Mouse (Mus musculus) erythroblast, adult 5-6 weeks (primary cell): ENCODE data around the gene Ttyh1. TPM values are rescaled to one million over a fixed set of nuclear protein-coding genes. Genes with fewer than 3 reads are reported as not detected.

Source experiments
- ATAC-seq: replicated peaks from 2 replicates; pipeline ENCODE4 v1.8.0; 2016; ENCODE audit warnings: moderate number of reproducible peaks, mild to moderate bottlenecking, moderate TSS enrichment, inconsistent platforms; ENCODE audit not compliant: poor library complexity, low FRiP score, severe bottlenecking
- total RNA-seq, 2 experiments: library from RNA; stranded (forward) in 1 of 2; stranded (reverse) in 1 of 2; fragments of 150-400 nt in 1 of 2; fragments of 200-764, 138-1000 nt in 1 of 2; gene quantifications; 2 replicates each; pipeline versions ENCODE4 v1.2.3 to v1.2.4; 2015 to 2017; ENCODE audit warnings: low replicate concordance in 2 of 2

Gene Ttyh1
- total RNA-seq (2015; ENCODE audit: low replicate concordance) (not detected in 2 replicates), total RNA-seq (2017; ENCODE audit: low replicate concordance) (0.28 and 3.0 TPM in 2 replicates)

GRCm38 (mm10) chr7:4119344-4119902 is at the start of gene Ttyh1:
Ttyh1 (plus strand) TSS chr7:4119408.
- no peak for ATAC-seq

DNA sequence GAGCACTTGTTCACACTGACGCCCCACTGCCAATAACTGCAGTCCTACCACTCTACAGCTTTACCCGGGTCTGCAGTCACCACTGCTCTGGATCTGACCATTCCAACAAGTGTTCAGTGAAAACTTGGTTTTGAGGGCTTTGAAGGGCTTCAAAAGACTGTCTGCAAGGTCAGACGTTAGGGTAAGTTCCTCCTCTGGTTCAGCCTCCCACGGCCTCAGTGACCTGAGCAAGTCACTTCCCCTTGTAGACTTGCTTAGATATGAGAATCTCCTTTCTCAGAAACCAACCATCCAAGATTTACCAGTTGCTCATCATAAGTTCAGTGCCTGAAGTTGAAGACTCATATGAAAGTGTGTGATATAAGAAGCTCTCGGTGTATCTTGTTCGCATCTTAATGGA is 48.1 kb upstream of the Ttyh1 start:
- ATAC-seq: no peak

DNA sequence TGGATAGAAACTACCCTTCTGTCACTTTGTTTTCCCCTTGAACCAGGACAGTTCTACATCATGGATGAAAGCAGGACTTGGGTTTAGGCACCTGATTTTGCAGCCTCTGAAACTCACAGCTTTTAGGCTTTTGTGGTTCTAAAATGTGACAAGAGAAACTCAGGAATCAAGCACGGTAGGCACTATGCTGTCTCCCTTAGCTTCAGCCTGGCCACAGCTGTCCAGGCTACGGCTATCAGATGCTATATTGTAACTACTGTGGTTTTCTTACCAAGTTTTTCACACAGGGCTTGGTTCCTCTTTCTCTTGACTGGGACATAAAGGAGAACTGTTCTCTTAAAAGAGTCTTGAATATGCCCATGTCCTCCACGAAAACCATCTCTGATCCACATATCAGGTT is 46.1 kb upstream of the Ttyh1 start:
- ATAC-seq: no peak

DNA sequence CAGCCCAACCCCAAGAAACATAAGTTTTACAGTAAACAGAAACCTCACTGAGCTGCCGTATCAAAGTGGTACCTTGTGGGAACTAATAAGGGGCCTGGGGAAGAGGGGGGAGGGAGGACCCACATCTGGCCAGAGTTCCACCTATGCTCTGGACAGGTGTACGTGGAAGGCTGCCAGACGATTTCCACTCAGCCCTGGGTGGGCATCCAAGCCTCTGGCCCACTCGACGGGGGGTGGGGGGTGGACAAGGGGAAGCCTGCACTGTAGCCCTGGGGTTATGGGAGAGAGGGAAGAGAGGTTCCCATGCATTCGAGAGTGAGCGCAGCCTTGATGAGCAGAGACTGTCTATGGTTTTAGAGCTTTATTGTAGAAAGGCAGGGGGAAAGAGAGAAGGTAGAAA is 39.7 kb upstream of the Ttyh1 start:
- no peak for ATAC-seq

DNA sequence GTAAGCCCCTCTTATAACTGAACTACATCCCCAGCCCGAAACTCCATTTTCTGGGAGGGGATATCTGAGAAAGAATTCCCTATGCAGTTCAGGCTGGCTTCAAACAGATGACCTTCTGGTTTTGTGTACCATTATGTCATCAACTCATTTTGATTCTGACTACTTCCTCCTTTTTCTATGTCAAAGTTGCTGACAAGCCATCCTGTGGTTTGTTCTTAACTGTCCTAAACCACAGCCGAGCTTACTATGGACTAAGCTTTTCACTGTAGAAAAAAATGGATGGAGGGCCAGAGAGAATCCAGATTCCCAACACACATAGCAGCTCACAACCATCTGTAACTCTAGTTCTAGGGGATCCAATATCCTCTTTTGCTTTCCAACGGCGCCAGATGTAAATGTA is 38.7 kb upstream of the Ttyh1 start:
- no peak for ATAC-seq

- no peak for ATAC-seq
Observed at GRCm38 (mm10) chr7:4081706-4082105, 37.5 kb upstream of the Ttyh1 start.

DNA sequence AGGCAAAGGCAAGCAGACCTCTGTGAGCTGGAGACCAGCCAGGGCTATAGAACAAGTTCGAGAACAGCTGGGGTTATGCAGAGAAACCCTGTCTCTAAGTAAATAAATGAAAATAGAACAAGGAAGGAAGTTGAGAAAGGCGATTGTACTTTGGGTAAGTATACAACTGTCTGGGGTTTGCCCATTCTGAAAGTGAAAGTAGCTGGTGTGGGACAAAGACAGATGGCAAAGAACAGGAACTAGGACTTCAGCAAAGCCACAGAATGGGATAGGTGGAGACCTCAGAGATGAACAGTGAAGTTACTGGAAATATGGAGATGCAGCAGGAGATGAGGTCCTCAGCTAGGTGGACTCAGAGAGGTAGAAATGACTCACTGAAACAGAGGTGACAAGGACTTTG is 36.4 kb upstream of the Ttyh1 start:
- no peak for ATAC-seq

DNA sequence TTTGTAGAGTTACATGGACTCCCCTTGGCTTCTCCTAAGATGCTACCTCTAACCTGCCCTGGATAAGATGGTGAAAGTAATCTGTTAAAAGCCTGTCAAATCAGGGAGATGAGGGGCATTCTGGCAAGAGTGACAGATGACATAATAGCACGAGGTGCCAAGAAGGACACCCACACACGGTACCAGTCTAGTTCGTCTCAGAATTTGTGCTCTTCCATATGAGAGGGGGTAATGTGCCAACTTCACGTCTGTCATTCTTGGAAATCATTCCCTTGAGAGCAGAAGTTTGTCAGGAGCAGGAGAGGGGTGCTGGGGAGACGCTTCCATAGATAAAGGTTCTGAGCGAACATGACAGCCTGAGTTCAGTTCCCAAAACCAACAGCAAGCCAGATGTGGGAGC is 35.0 kb upstream of the Ttyh1 start:
- ATAC-seq: no peak

DNA sequence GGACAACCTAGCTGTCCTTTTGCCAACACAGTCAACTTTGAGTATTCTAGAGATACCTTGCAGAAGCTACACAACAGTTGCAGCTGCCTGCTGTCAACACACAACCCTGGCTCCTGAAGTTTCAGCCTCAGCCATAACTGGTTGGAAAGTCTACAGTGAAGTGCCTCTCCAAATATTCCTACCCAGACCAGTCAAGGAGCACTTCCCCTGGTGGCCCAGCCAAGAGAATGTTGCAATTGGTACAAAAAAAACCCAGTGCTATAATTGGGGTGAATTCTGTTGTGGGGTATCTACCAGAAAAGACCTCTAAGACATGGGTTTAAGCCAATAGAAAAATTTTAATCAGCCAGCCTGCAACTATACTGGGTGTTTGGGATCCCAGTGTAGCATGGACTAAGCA is 33.6 kb upstream of the Ttyh1 start:
- ATAC-seq: no peak

GRCm38 (mm10) chr7:4087238-4087895 is 31.8 kb upstream of the Ttyh1 start:
- ATAC-seq: no peak

- no peak for ATAC-seq
Observed at GRCm38 (mm10) chr7:4087896-4088480, 31.2 kb upstream of the Ttyh1 start.

DNA sequence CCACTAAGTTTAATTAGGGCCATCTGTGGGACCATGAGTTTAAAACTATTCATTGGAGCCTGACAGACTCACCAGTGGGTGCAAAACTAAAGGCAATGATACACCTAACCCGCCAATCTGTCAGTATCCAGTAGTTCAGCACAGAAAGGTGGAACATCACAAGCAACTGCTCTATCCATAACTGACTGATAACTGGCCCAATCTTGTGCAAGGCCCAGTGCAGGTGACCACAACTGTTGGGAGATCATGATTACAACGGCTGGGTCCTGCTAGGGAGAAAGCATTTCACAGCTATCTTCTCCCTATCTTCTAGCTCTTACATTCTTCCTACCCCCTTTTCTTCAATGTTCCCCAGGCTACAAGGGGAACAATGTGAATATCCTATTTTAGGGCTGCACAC is 30.5 kb upstream of the Ttyh1 start:
- no peak for ATAC-seq

- no peak for ATAC-seq
Observed at GRCm38 (mm10) chr7:4091170-4091569, 28.0 kb upstream of the Ttyh1 start.

DNA sequence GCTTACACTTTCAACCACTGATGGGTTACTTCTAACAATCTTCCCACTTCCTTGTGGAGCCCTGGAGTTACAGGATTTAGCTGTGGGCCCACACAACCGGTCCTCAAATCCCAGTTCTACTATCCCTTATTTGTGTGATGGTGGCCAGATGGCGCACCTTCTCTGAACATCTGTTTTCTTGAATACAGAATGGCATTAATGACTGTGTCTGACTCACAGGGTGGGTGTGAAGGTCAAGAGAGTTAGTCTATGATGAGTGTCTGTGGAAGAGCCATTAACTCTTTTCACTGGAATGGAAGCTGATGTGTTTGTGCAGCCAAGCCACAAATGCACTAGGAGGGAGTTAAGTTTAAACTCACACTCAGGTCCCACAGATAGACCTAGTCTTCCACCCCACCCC is 20.9 kb upstream of the Ttyh1 start:
- no peak for ATAC-seq

- no peak for ATAC-seq
Observed at GRCm38 (mm10) chr7:4098832-4099231, 20.4 kb upstream of the Ttyh1 start.

DNA sequence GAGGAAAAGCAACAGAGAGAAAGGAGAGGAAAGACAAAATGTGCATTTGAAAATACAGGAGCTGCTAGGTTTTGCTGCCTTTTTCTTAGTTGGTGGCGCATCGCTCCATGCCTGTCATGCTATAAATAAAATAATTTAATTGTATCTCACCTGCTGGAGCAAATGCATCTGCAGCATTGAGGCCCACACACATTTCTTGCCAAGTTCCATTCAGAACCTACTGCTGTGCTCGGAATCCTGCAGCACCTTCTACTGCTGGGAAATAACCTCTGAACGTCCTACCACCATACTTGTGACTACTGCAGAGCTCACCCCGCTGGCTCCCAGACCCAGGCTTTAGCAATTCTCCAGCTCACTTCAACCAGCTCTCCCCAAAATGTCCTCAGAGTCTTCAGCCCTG is 18.1 kb upstream of the Ttyh1 start:
- no peak for ATAC-seq

DNA sequence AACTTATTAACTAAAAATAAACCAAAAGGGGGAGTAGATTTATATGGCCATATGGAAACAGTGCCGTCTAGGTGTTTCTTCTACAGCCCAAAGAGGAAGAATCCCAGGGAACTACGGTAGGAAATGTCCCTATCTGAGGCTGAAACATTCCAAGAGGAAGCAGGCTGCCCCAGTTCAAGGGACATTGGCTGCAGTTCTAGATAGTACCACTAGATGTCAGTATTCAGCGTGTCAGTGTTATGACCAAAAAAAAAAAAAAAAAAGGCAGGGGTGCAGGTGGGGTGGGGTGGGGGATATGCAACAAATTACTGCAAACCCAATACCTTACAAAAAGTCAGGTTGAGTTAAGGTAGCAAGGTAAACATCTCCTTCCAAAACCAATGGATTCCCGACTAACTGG is 15.8 kb upstream of the Ttyh1 start:
- no peak; the same call in 1 of the 2 replicates for ATAC-seq

DNA sequence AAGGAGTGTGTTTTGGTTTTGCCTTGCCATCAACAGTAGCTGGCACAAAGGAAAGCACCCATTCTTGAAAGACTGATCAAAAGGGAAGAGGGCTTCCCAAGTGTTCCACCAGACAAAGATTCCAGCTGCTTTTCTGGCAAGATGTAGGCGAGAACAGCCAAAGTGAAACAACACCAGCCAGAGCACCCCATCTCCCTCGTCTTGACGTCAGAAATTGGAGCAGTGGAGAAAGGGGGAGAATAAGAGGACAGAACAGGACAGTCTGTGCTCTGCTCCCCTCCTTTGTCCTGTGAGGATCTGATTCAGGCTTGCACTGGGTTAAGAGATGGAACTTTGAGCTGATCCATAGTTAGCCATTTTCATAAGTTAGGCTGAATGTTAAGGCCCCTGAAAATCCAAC is 7.4 kb upstream of the Ttyh1 start:
- no peak for ATAC-seq

- no peak for ATAC-seq
Observed at GRCm38 (mm10) chr7:4117050-4117814, 2.0 kb upstream of the Ttyh1 start.

DNA sequence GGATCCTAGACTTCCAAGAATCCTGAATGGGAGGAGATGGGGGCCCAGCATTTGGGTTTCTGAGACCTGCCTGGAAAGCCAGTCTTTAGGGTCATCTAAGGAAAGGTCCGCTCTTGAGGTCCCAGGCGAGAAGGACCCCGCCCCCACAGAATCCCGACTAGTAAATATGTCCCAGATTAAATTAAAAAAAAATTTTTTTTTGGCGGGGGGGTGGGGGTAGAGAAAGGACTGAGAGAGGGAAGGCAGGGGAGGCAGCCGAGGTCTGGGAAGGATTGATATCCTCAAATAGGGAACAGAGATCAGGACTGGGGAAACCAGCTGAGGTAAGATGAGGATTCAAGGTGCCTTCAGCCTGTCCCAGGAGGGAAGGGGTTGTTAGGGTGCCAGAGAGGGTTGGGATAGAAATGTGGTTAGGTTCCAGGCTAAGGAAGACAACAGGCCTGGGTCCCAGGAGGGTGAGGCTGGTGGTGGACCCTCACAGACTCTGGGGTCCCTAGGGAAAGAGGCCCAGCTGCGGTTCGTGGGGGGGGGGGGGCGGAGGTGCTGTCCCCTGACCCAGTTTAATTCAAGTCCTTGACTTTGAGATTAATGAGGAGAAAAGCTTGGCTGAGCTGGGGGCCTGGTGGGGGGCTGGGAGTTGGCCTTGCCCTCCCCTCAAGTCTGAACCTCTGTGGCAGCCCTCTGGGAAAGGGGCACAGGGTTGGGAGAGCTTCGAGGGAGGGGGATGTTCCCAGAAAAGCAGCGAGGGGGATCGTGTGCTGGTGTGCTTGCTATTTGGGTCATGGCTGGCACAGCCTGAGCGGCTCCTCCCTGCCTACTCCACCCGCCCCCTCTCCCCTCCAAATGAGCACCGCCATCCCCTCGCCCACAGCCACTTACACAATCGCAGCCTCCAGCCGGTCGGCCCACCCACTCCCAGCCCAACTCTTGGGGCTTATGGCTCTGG is 1.0 kb downstream of the Ttyh1 start:
- ATAC-seq: no peak
